Mouse (Mus musculus): ENCODE results near the gene Smim13.

DNA sequence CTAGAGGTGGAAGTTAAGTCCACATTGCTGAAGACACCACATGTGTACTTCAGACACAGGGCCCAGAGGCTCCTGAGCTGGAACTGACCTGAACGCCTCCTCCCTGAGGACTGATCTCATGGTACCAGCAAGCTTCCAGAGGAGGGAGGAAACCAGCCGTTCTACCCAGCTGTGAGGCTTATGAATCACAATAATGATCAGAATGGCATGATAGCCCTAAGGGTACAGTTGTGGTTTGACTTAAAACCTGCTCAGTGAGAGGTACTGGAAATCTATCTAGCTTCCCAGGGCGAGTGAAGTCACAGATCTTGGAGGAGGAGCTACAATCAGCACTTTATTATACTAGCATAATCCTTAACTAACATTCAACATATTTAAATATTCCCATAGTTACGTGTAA, 35.8 kb downstream of the Smim13 start:
- no peak for TF ChIP-seq GATA1 (IDR thresholded peaks at IDR 0.05; ENCODE audit: borderline replicate concordance, low read length)
- TF ChIP-seq FLI1 (IDR thresholded peaks at IDR 0.05; ENCODE audit: low read length), result no peak
